Mouse (Mus musculus) cerebellum, postnatal 36 days (tissue): ENCODE measurements around the gene Pabpc4.
A peak's percentile ranks its signal among the peaks of the same experiment; 100 is the strongest.
"Not testable (repeated sequence)": the region's sequence is repeated elsewhere in the genome, so short reads cannot be mapped to it uniquely, and the experiment has no call there.

ENCODE experiments used
- DNase-seq, 2 experiments: peaks; one replicate each; pipeline ENCODE4 v3.0.0; 2021 to 2022; ENCODE audit warnings: mixed read lengths in 2 of 2

Pabpc4 gene

DNA sequence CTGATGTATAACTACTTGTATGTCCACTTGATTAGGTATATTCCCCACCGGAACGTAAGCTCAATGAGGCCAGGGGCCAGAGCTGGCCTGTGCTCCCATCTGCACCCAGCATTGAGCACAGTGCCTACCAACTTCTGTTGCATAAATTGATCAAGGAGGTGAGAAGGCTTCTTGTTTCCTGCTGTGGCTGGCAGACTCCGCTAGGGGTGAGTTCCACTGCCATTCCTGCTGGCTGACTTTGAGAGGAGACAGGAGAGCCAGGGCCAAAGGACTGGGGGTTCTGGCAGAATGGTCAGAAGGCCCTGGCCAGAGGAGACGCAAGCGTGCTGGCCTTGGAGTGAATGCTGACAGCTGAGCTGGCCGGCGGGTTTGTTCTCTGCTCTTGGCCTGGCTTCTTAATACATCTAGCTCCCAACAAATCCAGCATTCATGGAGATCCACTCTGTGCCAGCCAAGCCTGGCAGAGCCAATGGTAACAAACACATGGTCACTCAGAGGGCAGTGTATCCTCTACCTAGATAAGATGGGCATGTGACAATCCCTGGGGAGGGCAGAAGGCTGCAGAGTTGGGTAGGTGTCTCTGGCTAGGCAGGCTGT lies 13.1 kb upstream of the Pabpc4 start:
- DNase-seq = peak; percentile 72 to 75

DNA sequence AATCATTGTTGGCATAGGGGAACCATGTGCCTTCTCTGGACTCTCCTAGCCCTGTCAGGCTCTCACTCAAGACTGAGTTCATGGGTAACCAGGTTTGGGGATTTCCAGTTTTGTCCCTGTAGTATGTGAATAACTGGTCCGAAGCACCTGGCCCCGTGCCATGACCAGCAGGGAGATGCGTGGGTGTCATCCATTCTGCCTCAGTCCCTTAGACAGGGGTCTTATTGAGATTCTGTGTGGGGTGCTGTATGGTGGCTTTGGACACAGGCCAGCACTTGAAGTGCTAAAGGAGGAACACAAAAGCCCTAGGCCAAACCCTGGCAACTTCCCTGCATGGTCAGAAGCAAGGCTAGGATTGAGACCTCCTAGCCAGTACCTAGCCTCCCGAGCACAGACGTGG lies 9.9 kb upstream of the Pabpc4 start:
- DNase-seq = peak; percentile 17 to 33

DNA sequence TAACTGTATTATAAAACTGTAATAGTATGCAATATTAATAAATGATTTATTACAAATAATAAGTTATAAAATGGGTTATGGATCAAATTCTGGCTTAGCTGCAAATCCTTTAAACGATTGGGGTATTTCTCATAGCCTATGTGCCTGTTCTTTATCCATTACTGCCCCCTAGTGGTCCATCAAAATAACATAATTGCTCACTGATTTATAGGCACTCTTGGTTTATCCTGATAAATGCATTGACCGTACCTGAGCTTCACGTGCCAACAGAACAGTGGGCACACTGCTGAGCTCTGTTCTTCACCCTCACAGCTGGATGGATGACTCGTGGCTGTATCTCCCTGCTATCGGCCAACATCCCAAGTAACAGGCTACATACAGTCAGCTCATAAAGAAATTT lies 7.5 kb upstream of the Pabpc4 start:
- DNase-seq = no peak

DNA sequence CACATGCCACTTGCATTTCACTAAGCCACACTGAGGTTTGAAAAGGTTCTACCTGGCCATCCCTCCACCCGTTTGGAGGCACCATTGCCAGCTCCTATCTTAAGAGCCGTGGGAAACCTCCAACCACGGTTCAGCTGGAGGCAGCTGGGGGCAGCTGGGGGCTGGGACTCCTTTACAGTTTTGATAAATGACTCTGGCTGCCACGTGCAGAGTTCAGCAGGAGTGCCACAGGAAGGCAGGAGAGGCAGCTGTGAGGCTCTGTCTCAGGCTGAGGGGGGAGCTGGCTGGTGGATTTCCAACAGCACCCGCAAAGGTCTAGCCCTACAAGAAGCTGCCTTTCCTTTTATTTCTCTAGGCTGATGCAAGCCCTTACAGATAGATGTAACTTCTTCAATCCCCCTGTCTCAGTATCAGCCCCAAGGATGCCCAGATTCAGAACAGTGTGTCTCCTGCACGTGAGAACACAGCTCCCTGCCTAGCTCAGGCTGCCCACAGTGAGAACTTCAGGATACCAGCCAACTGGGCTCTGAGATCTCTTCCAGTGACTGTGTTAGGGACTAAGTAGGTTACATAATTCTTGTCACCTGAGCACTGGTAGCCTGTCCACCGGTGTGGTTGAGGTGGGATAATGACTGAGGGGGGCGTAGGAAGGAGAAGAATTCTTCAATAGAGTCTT lies 1.9 kb upstream of the Pabpc4 start:
- DNase-seq = no peak

DNA sequence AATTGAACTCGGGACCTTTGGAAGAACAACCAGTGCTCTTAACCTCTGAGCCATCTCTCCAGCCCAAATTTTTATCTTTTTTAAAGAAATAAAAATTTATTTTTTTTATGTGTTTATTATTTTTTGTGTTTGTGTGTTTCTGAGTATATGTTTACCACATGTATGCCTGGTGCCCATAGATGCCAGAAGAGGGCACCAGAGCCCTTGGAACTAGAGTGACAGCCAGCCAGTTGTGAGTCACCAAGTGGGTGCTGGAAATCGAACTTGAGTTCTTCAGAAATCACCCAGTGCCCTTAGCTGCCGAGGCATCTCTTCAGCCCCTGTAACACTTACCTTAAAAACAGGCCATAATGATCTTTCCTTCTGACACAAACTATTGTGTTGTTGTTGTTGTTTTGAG lies 8.9 kb downstream of the Pabpc4 start:
- DNase-seq = no peak

DNA sequence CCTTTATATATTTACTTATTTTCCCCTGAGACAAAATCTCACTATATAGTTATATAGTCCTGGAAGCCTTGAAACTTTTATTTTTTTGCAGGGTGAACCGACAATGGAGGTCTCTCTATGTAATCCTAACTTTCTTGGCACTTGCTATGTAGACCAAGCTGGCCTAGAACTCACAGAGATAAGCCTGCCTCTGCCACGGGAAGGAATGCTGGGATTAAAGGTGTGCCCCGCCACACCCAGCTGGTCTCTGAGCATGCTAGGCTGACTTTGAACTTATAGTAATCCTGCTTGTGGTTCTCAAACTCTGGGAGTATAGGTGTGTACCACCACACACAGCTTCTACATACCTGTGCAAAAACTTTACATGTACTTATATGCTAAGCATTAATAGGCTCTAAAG lies 18.0 kb downstream of the Pabpc4 start:
- DNase-seq = no peak

DNA sequence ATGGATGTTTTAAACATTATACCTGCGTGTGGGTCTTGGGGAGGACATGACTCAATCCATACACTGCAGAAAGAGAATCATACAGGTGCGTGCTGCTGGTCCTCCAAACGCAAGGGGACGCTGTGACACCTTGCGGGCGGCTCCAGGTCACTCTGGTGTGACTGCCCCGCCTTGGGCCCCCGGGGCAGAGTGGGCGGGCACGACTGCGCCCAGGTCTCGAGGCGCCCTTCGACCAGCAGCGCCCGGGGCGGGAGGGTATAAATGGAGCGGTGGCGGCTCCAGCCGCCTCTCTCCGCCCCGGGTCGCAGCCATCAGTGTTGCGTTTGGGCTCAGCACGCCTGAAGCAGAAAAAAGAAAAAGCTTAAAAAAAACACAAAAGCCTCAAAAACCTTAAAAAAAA lies 20.3 kb downstream of the Pabpc4 start:
- DNase-seq = peak; percentile 90 to 91

DNA sequence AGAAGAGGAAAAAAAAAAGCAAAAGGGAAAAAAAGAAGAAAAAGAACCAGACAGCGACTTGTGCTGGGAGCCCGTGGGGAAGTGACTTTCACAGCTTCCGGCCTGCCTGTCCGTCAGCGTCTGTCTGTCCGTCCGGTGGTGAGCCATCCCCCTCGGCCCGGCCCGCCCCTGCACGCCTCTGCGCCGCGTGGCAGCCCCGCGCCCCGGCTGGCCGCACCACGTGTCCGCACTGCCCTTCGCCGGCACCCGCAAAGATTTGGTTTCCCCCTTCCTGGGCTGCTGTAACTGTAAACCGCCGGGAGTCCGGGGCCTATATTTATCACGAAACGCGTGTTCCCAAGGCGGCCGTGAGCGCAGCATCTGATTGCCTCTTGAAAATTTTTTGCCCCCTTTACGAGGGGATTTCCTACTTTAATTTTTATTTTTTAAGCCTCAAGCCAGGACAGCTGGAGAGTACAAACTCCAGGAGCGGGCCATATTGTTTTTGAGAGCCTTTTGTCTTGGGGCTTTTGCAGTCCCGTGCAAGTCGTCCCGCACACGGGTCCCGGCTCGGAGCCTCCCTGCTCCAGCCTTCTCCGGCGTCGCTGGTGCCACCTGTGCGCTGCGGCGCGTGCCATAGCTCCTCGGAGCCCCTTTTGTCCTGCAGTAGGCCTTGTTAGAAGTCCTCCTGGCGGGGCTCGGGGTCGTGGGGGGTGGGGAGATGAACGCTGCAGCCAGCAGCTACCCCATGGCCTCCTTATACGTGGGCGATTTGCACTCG lies 20.9 kb downstream of the Pabpc4 start:
- DNase-seq = peak in 1 of 2 experiments; percentile 20

DNA sequence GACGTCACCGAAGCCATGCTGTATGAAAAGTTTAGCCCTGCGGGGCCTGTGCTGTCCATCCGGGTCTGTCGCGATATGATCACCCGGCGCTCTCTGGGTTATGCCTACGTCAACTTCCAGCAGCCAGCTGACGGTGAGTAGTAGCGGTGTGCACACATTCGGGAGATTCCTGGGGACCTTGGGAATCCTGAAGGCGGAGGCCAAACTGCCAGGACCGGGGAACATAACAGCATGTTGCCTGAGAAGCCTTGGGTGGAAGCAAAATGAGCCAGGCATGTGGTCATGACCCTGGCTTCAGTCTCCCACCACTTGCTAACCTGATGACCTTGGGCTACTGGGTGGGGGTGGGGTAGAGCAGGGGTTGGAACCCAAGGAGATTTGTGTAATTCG lies 21.5 kb downstream of the Pabpc4 start:
- DNase-seq = peak in 1 of 2 experiments; percentile 19

DNA sequence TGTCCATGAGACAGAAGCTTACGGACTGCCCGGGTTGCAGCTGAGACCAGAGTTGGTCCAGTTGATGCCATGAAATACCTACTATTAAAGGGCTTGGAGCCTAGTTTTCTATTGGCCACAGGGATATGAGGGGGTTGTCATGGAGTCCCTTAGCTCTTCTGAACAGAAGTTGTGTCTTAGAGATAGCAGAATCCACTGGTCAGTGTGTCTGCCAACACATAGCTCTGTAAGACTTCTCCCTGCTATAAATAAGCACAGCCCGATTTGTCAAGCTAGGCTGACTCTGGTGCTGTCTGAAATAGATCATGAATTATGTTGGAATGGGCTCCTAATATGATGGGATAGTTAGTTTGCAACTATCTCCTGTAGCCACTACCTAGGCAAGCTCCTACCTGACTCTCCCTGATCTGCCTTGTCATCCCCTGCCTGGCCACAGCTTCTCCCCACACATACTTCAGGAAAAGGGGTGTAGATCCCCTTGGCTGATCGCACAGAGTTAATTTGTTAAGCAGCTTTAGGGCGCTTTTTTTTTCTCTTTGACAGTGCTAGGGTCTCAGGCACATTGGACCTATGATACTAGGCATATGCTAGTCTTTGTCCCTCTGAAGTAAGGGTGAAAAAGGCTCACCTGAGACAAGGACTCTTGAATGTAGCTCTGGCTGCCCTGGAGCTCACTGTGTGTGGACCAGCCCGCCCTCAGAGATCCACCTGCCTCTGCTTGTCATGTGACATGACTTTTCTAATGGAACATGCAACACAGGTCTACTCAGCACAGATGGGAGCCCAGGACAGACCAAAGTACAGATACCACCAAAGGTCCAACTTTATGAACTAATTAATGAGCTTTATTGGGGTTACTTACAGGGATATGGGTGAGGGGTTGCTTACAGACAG lies 22.8 kb downstream of the Pabpc4 start:
- DNase-seq = no peak

DNA sequence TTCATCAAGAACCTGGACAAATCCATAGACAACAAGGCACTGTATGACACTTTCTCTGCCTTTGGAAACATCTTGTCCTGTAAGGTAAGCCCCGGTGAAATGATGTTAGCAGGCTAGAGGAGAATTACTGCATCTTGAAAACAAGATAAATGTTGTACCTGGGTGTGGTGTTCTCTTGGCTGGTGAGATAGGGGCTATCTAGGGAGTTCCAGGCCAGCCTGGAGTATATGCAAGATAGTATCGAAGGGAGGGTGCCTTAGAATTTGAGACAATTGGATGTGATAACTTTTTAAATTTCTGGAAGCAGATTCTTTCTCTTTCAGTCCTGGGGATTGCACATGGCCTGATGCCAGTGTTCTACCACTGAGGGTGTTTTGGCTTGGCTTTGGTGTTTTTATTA lies 24.6 kb downstream of the Pabpc4 start:
- DNase-seq = no peak

DNA sequence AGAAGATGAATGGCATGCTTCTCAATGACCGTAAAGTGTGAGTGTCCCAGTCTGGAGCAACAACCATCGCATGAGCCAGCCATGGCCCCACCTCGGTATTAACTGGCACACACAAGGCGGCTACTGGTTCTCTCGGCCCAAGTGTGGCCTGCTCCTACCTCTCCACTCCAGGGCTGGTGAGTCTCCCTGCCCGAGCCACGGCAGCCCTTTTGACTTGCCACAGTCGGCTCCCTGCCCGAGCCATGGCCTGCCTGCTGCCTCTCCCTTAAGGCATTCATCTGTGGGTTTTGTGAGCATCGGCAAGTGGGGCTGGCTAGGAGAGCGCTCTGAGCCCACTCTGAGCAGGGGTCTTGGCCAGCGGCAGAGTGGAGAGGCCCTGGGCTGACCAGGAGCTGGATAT lies 26.9 kb downstream of the Pabpc4 start:
- DNase-seq = no peak

DNA sequence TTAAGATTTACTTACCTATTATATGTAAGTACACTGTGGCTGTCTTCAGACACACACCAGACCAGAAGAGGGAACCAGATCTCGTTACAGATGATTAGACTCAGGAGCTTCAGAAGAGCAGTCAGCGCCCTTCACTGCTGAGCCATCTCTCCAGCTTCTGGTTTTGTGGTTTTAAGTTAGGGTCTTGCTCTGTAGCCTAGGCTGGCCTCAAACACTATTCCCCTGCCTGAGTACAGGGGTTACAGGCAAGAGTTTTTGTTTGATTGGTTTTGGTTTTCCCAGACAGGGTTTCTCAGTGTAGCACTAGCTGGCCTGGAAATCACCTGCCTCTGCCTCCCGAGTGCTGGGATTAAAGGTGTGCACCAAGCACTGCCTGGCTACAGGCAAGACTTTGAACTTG lies 30.2 kb downstream of the Pabpc4 start:
- no peak for DNase-seq

DNA sequence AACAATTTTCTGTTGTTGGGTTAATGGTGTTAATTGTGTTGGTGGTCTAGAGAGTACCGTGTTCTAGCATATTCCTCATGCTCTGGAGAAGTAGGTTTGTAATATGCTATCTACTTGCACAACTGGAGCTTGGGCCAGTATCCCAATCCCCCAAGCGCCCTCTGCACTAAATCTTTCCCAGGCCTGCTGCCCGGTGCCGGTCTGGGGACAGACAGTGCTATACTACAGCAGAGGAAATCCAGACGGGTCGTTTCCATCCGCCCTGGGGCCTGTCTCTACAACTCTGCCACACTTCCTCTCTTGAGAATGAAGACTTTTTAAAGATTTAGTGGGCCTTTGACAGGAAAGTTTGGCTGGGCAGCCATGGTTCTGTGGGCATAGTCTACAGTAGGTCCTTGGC lies 30.8 kb downstream of the Pabpc4 start:
- no peak for DNase-seq

DNA sequence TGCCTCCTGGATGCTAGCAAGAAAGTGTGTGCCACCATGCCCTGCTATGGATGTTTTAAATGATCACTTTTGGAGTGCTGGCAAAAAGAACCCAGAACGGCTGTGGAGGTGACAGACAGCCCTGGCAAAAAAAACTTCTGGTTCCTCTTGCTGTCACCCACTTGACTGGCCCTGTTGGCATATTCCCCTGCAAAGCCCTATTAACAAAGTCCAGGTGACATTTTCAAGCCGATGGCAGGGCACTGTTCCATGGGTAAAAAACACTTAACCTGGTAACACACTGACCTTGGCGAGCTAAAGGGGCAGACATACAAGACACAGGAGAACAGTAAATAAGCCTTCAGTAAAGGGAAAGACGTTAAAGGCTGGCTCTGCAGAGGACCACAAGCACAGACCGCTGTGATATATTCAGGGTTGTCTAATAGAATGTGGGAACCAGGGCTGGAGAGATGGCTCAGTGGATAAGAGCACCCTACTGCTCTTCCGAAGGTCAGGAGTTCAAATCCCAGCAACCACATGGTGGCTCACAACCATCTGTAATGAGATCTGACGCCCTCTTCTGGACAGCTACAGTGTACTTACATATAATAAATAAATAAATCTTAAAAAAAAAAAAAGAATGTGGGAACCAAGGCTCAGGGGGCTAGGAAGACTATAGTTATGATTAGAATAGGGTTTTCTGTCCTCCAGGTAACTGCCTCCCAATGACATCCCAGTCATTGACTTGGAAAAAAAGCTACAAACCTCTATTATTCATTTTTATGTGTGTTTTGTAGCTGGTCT lies 31.7 kb downstream of the Pabpc4 start:
- DNase-seq = no peak

DNA sequence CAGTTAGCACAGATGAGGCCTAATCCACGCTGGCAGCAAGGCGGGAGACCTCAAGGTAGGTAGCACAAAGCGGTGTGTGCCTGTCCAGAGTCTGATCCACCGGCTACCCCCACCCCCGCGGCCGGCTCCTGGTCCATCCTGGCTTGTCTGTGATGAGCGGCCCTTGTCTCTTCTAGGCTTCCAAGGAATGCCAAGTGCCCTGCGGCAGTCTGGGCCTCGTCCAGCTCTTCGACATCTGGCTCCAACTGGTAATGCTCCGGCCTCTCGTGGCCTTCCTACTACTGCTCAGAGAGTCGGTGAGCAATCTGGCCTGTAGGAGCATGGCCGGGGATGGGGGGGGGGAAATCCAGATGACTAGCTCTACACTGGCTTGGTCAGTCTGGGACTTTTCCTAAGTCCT lies 32.9 kb downstream of the Pabpc4 start:
- DNase-seq = not testable (repeated sequence)

DNA sequence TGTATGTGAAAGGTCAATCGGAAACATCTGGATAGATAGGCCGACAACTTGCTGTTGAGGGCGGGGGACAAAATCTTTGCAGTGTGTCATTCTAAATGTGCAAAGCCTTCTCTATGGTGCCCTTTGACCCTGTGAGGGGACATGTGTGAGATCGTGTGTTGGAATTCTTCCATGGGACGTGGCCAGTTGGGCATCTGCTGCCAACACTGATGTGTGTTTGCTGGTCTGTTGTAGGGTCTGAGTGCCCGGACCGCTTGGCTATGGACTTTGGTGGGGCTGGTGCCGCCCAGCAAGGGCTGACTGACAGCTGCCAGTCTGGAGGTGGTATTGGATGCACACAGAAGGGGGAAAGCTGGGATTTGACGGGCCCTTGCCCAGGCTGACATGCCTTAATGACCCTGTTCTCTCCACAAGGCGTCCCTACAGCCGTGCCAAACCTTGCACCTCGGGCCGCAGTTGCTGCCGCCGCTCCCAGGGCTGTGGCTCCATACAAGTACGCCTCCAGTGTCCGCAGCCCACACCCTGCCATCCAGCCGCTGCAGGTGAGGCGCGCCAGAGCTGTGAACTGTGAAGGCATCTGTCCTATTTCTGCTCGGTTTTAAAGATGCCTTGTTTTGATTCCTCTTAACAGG lies 33.5 kb downstream of the Pabpc4 start:
- no peak for DNase-seq

DNA sequence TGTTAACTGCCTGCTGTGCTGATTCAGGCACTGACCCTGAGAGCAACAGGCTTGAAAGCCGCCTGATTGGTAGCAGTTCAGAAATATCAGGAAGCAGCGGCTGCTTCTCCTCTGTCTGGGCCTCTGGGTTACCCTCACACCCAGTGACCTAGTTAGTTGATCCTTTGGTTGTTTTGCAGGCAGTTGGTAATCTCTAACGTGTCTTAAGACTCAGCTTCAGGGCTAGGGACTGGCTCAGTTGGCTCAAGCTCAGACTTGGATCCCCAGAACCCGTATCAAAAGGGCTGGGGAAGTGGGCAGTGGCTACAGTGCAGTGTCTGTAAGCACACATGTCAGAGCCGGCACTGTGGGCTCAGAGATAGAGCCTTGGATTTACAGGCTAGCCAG lies 34.0 kb downstream of the Pabpc4 start:
- no peak for DNase-seq

DNA sequence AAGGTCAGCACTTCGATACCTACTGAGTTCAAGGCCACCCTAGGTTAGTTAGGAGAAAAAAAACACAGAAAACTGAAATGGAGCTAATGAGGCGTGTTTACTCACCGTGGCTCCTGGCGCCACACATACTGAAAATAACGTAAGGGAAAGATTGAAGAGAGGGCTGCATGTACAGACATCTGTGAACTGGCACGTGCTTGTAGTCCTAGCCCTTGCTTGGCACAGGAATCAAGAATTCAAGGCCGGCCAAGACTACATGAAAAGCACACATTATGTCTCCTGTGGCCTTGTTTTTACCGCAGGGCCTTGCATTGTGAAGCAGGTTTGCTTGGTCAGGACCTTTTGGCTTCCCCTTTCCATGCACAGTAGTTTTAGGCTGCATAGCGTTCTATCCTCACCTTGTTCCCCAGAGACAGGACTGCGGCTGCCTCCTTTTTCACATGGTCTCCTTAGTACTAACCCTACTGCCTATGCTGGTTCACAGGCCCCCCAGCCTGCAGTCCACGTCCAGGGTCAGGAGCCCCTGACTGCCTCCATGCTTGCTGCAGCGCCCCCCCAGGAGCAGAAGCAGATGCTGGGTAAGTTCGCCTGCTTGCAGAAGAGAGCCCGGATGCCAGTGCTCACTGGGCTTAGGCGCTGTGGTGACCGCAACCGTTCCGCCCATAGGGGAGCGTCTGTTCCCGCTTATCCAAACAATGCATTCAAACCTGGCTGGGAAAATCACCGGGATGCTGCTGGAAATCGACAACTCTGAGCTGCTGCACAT lies 35.2 kb downstream of the Pabpc4 start:
- no peak for DNase-seq

DNA sequence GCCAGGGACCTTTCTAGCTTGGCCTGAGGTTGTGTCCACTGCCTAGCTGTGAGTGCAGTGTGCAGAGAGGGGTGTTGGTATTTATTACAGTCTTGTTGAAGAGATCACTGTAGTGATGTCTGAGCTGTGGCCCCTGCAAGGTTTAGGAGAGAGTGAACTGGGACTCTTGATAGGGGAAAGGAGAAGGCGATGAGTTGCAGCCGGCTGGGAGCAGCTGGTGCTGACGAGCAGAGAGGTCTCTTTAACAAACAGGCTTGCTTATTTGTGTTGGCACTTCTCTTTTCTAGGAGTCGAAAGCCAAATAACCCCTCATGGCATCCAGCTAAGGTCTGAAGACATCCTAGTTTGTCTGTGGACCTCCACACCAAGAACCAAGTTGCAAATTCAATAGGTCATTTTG lies 36.1 kb downstream of the Pabpc4 start:
- no peak for DNase-seq
